ENCODE assay signal across 25 mouse cellular contexts in the genomic region with DNA sequence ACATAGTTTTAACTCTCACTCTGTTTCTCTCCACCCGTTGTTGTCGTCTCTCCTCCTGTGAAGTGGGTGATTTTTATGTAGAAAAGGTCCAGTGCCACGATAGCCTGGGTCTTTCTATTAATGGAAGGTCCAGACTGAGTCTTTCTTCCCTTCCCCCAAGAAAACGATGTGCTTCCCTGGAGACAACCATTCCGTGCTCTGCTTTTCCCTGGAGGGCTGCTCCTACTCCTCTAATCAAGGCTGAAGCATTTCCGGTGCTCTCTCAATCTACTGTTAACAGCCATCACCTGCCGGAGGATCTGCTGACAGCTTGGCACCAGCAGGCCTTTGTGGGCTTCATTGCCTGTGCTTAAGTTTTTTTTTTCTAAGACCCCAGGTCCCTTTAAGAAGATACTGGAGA.
DNase-seq lines count a peak whose midpoint lies in the region; ATAC-seq lines count a peak whose summit lies in the region.
"Had no signal": no experiment of that assay in that cellular context is flagged by ENCODE, and none has a peak within 500 bp of the region (broad histone marks: within the 10 kb centered on the region; RNA-seq: fewer than 3 reads in every experiment).

No protein-coding gene starts in this region.

- whole genome bisulfite sequencing in heart, embryonic 12.5 days: 19% methylated on average over 7 of the region's 7 CpGs
- 61% methylated on average over 7 of the region's 7 CpGs for WGBS in kidney, embryonic 14.5 days
- WGBS in lung, embryonic 15.5 days: 58% methylated on average over 7 of the region's 7 CpGs

- H3K9ac ChIP-seq in heart, embryonic 12.5 days: no peak overlapping the region
- no peak overlapping the region for H3K9ac ChIP-seq in kidney, embryonic 14.5 days (ENCODE audit: low read depth, low read length)
- no peak overlapping the region for H3K9ac ChIP-seq in lung, embryonic 15.5 days
- H3K9ac ChIP-seq: hindbrain, embryonic 15.5 days; intestine, embryonic 15.5 days; liver, embryonic 13.5 days; midbrain, embryonic 12.5 days; neural tube, embryonic 15.5 days; stomach, embryonic 15.5 days had no signal

- no peaks in the 10 kb centered on the region for H3K36me3 ChIP-seq in heart, embryonic 12.5 days
- H3K36me3 ChIP-seq in kidney, embryonic 14.5 days (ENCODE audit: control insufficient read depth, insufficient read depth, low read length): no peaks in the 10 kb centered on the region
- H3K36me3 ChIP-seq in lung, embryonic 15.5 days: no peaks in the 10 kb centered on the region
- H3K36me3 ChIP-seq: hindbrain, embryonic 15.5 days; intestine, embryonic 15.5 days; liver, embryonic 13.5 days; midbrain, embryonic 12.5 days; neural tube, embryonic 15.5 days; stomach, embryonic 15.5 days had no signal

- H3K4me2 ChIP-seq in heart, embryonic 12.5 days: peak overlapping the region; percentile 33
- H3K4me2 ChIP-seq in kidney, embryonic 14.5 days (replicated peaks; ENCODE audit: low read depth, low read length): no peak overlapping the region
- H3K4me2 ChIP-seq in lung, embryonic 15.5 days: no peak overlapping the region
- H3K4me2 ChIP-seq: hindbrain, embryonic 15.5 days; intestine, embryonic 15.5 days; liver, embryonic 13.5 days; midbrain, embryonic 12.5 days; neural tube, embryonic 15.5 days; stomach, embryonic 15.5 days had no signal

- peak overlapping the region; percentile 28; the same call in 1 of the 2 replicates for H3K27ac ChIP-seq in heart, embryonic 12.5 days (ENCODE audit: poor library complexity, severe bottlenecking)
- H3K27ac ChIP-seq in kidney, embryonic 14.5 days (ENCODE audit: low read depth, low read length): peak overlapping the region; percentile 53; the same call in 1 of the 2 replicates
- H3K27ac ChIP-seq in lung, embryonic 15.5 days: peak overlapping the region; percentile 78
- H3K27ac ChIP-seq: forebrain, embryonic 10.5 days; left cerebral cortex, adult 2 months; midbrain, embryonic 12.5 days; neural tube, embryonic 15.5 days had no signal

- H3K4me3 ChIP-seq in heart, embryonic 12.5 days: no peak overlapping the region
- H3K4me3 ChIP-seq in kidney, embryonic 14.5 days (ENCODE audit: low read length): no peak overlapping the region
- no peak overlapping the region for H3K4me3 ChIP-seq in lung, embryonic 15.5 days
- H3K4me3 ChIP-seq: forebrain, embryonic 10.5 days; hindbrain, embryonic 15.5 days; intestine, embryonic 15.5 days; left cerebral cortex, adult 2 months; liver, embryonic 13.5 days; midbrain, embryonic 12.5 days; neural tube, embryonic 15.5 days; stomach, embryonic 15.5 days had no signal

- ATAC-seq in heart, embryonic 12.5 days (ENCODE audit: insufficient number of reproducible peaks, low FRiP score): no peak
- no peak for ATAC-seq in kidney, embryonic 14.5 days (ENCODE audit: low FRiP score, low TSS enrichment)
- no peak for ATAC-seq in lung, embryonic 15.5 days (ENCODE audit: borderline replicate concordance, extremely low read depth, low FRiP score, low TSS enrichment)
- ATAC-seq: activated CD4-positive, CD25-positive, alpha-beta regulatory T cell, adult 4 months had no signal

- intact Hi-C loops in heart, postnatal 10 days (cut with DNase I): no loop called here

- no peaks in the 10 kb centered on the region for H3K9me3 ChIP-seq in heart, embryonic 12.5 days (replicated peaks)
- H3K9me3 ChIP-seq in kidney, embryonic 14.5 days (ENCODE audit: control insufficient read depth, low read length): no peaks in the 10 kb centered on the region
- H3K9me3 ChIP-seq in lung, embryonic 15.5 days: no peaks in the 10 kb centered on the region
- H3K9me3 ChIP-seq: forebrain, embryonic 10.5 days; hindbrain, embryonic 15.5 days; intestine, embryonic 15.5 days; liver, embryonic 13.5 days; midbrain, embryonic 12.5 days; neural tube, embryonic 15.5 days; stomach, embryonic 15.5 days had no signal

- no peak for DNase-seq in heart, postnatal 10 days
- DNase-seq in kidney, postnatal 36 days: no peak
- DNase-seq in lung, postnatal 25 days (ENCODE audit: low spot score): no peak
- DNase-seq in ovary, postnatal 36 days (ENCODE audit: low spot score): no peak
- DNase-seq: adrenal gland, adult 8-10 months; B cell, adult 2 months; cerebellum, adult 18-20 months; gastrocnemius, postnatal 25 days; kidney, postnatal 4 days; layer of hippocampus, adult 9-11 months; liver, embryonic 13.5 days; lung, adult 2 months; thymus, postnatal 25 days had no signal

- H3K27me3 ChIP-seq in heart, embryonic 12.5 days (replicated peaks): no peaks in the 10 kb centered on the region
- no peaks in the 10 kb centered on the region for H3K27me3 ChIP-seq in kidney, embryonic 14.5 days (ENCODE audit: control insufficient read depth, insufficient read depth, low read length)
- H3K27me3 ChIP-seq in lung, embryonic 15.5 days: no peaks in the 10 kb centered on the region
- H3K27me3 ChIP-seq: CH12.LX; hindbrain, embryonic 15.5 days; intestine, embryonic 15.5 days; liver, embryonic 13.5 days; midbrain, embryonic 12.5 days; neural tube, embryonic 15.5 days; stomach, embryonic 15.5 days had no signal

- peaks cover 48% of the 10 kb centered on the region for H3K4me1 ChIP-seq in heart, embryonic 12.5 days (replicated peaks)
- H3K4me1 ChIP-seq in kidney, embryonic 14.5 days (ENCODE audit: control insufficient read depth, insufficient read depth, low read length): peaks cover 14% of the 10 kb centered on the region
- peaks cover 28% of the 10 kb centered on the region for H3K4me1 ChIP-seq in lung, embryonic 15.5 days
- H3K4me1 ChIP-seq: midbrain, embryonic 12.5 days; neural tube, embryonic 15.5 days; stomach, embryonic 15.5 days had no signal

Comparison
In these comparisons a context has a peak if more than half of its experiments do, and no peak if none do; other contexts are left out.
1. H3K27ac ChIP-seq: peak in every context shown above with its lines; median percentile 78 in lung, embryonic 15.5 days; 53 in kidney, embryonic 14.5 days; 28 in heart, embryonic 12.5 days.